Comparison of ENCODE assay signal across 22 mouse cellular contexts in the genomic region with DNA sequence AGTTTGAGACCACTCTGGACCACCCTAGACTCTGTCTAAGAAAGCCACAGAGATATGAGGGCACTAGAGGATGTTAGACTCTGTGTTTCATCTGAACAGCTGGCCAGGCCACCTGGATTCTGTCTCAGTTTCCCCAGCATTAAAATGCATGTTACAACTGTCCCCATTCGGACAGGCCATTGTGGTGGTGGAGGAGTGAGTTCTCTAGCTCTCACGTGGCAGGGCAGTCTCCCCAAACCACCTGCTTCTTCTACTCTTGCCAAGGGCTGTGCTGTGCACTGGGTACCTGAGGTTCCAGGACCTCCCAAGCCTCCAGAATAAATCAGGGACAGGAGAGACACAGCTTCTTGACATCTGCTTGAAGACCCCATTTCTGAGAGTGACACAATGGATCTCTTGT. TPM values are rescaled to one million over a fixed set of nuclear protein-coding genes. Genes with fewer than 3 reads are reported as not detected.
A peak's percentile ranks its signal among the peaks of the same experiment; 100 is the strongest.
DNase-seq lines count a peak whose midpoint lies in the region; ATAC-seq and TF ChIP-seq lines count a peak whose summit lies in the region.
"Had no signal": no experiment of that assay in that cellular context is flagged by ENCODE, and none has a peak within 500 bp of the region (broad histone marks: within the 10 kb centered on the region; RNA-seq: fewer than 3 reads in every experiment).

No protein-coding gene starts in this region.

- no peak for TF ChIP-seq POLR2A in CH12.LX (IDR thresholded peaks at IDR 0.05; ENCODE audit: low read depth, low read length)

- no peak overlapping the region for H3K27ac ChIP-seq in neural tube, embryonic 15.5 days (replicated peaks)
- no peak overlapping the region for H3K27ac ChIP-seq in CH12.LX (ENCODE audit: insufficient read depth, low read depth)
- H3K27ac ChIP-seq in midbrain, embryonic 14.5 days (replicated peaks; ENCODE audit: low read depth, low read length), result no peak overlapping the region

- peak overlapping the region; percentile 15 for H3K4me3 ChIP-seq in megakaryocyte, embryonic 14.5 days (replicated peaks)
- no peak overlapping the region for H3K4me3 ChIP-seq in neural tube, embryonic 15.5 days (replicated peaks)
- no peak overlapping the region for H3K4me3 ChIP-seq in CH12.LX (replicated peaks in 1 of 3; ENCODE audit: low read depth in 2 of 3, low read length in 2 of 3, poor library complexity in 1 of 3)
- no peak overlapping the region for H3K4me3 ChIP-seq in midbrain, embryonic 14.5 days (replicated peaks; ENCODE audit: low read depth, low read length)

- H3K4me2 ChIP-seq in neural tube, embryonic 15.5 days, result peak overlapping the region; percentile 82; the same call in 1 of the 2 replicates
- H3K4me2 ChIP-seq in CH12.LX (ENCODE audit: insufficient read depth, low read depth, poor library complexity, severe bottlenecking), result no peak overlapping the region
- no peak overlapping the region for H3K4me2 ChIP-seq in midbrain, embryonic 14.5 days (ENCODE audit: low read length)

- peaks cover 73% of the 10 kb centered on the region for H3K27me3 ChIP-seq in megakaryocyte, embryonic 14.5 days (replicated peaks)
- H3K27me3 ChIP-seq in neural tube, embryonic 15.5 days (replicated peaks), result peaks cover 53% of the 10 kb centered on the region
- H3K27me3 ChIP-seq in CH12.LX (replicated peaks), result peaks cover 95% of the 10 kb centered on the region
- no peaks in the 10 kb centered on the region for H3K27me3 ChIP-seq in midbrain, embryonic 14.5 days (ENCODE audit: control insufficient read depth, insufficient read depth, low read length)

- no peak for TF ChIP-seq CTCF in CH12.LX (conservative IDR thresholded peaks at IDR 0.05 in 1 of 2, IDR thresholded peaks at IDR 0.05 in 1 of 2; ENCODE audit: low read depth in 2 of 2, low read length in 2 of 2)

- no peaks in the 10 kb centered on the region for H3K36me3 ChIP-seq in megakaryocyte, embryonic 14.5 days (replicated peaks; ENCODE audit: low read length)
- no peaks in the 10 kb centered on the region for H3K36me3 ChIP-seq in neural tube, embryonic 15.5 days
- no peaks in the 10 kb centered on the region for H3K36me3 ChIP-seq in CH12.LX (replicated peaks in 1 of 2; ENCODE audit: control insufficient read depth in 1 of 2, insufficient read depth in 1 of 2, low read length in 1 of 2)
- H3K36me3 ChIP-seq in midbrain, embryonic 14.5 days (ENCODE audit: control insufficient read depth, insufficient read depth, low read length), result no peaks in the 10 kb centered on the region
- H3K36me3 ChIP-seq: G1E had no signal

- WGBS in neural tube, embryonic 15.5 days, result 41% methylated on average over 2 of the region's 2 CpGs
- 45% methylated on average over 2 of the region's 2 CpGs for WGBS in midbrain, embryonic 14.5 days

- ATAC-seq in megakaryocyte, adult 5-6 weeks (ENCODE audit: poor library complexity, severe bottlenecking), result no peak
- ATAC-seq in neural tube, embryonic 15.5 days (ENCODE audit: low FRiP score), result no peak
- no peak for ATAC-seq in midbrain, embryonic 14.5 days (ENCODE audit: low FRiP score, low TSS enrichment)
- ATAC-seq: activated CD4-positive, CD25-positive, alpha-beta regulatory T cell, adult 4 months; CD4-positive, CD25-positive, alpha-beta regulatory T cell, adult 4 months; Patski had no signal

- dilution Hi-C loops in CH12.LX (cut with MboI; ENCODE audit: extremely low pct_ligation_motif_present, extremely low pct_unique_long_range_greater_than_20kb, low sequenced_read_pairs), result no loop called here

- no peak for DNase-seq in neural tube, embryonic 10.5 days (ENCODE audit: extremely low spot score, low spot score)
- DNase-seq in CH12.LX (ENCODE audit: extremely low read depth), result no peak
- DNase-seq in midbrain, embryonic 14.5 days, result no peak
- DNase-seq: adrenal gland, adult 2 months; adrenal gland, adult 8-10 months; adrenal gland, postnatal 10 days; adrenal gland, postnatal 14 days; adrenal gland, postnatal 25 days; adrenal gland, postnatal 36 days; B cell, adult 2 months; cerebellum, adult 11 months; cerebellum, adult 18-20 months; cerebellum, adult 2 months had no signal

- TF ChIP-seq RAD21 in CH12.LX (IDR thresholded peaks at IDR 0.05; ENCODE audit: low read depth, low read length), result no peak

- H3K9me3 ChIP-seq in megakaryocyte, embryonic 14.5 days, result no peaks in the 10 kb centered on the region
- H3K9me3 ChIP-seq in neural tube, embryonic 15.5 days (replicated peaks), result no peaks in the 10 kb centered on the region
- H3K9me3 ChIP-seq in CH12.LX (replicated peaks; ENCODE audit: low read length), result no peaks in the 10 kb centered on the region
- H3K9me3 ChIP-seq in midbrain, embryonic 14.5 days (ENCODE audit: control insufficient read depth, low read length), result no peaks in the 10 kb centered on the region
- H3K9me3 ChIP-seq: G1E had no signal

- H3K9ac ChIP-seq in neural tube, embryonic 15.5 days (replicated peaks), result no peak overlapping the region
- no peak overlapping the region for H3K9ac ChIP-seq in CH12.LX (ENCODE audit: insufficient read depth, low read depth)
- no peak overlapping the region for H3K9ac ChIP-seq in midbrain, embryonic 14.5 days (replicated peaks; ENCODE audit: low read length)

- H3K4me1 ChIP-seq in megakaryocyte, embryonic 14.5 days, result peaks cover 65% of the 10 kb centered on the region
- peaks cover 20% of the 10 kb centered on the region for H3K4me1 ChIP-seq in neural tube, embryonic 15.5 days
- H3K4me1 ChIP-seq in CH12.LX (ENCODE audit: control insufficient read depth in 1 of 2, insufficient read depth in 2 of 2), result peaks cover 28 to 56% of the 10 kb centered on the region in 2 experiments
- 0 out of 2 replicates have a peak, but pooled peaks cover 10% of the 10 kb centered on the region for H3K4me1 ChIP-seq in midbrain, embryonic 14.5 days (ENCODE audit: control insufficient read depth, insufficient read depth, low read length)

- in situ Hi-C loops in CH12.LX (cut with MboI; ENCODE audit: low pct_ligation_motif_present, low pct_unique_long_range_greater_than_20kb, low sequenced_read_pairs), result no loop called here

- H3K79me2 ChIP-seq in CH12.LX (replicated peaks; ENCODE audit: control insufficient read depth, extremely low read depth, insufficient read depth, poor library complexity, severe bottlenecking), result no peaks in the 10 kb centered on the region

- TF ChIP-seq EP300 in CH12.LX (IDR thresholded peaks at IDR 0.05; ENCODE audit: low read length), result no peak

TF ChIP-seq in CH12.LX, 34 proteins besides CTCF, POLR2A, EP300 and RAD21:
- peak; percentile 58 for TF ChIP-seq BHLHE40 (IDR thresholded peaks at IDR 0.05; ENCODE audit: low read depth, low read length)
- no peak for TF ChIP-seq PAX5 (IDR thresholded peaks at IDR 0.05; ENCODE audit: low read length)
- peak; percentile 53; the same call in 1 of the 2 replicates for TF ChIP-seq TCF12 (IDR thresholded peaks at IDR 0.05; ENCODE audit: low read depth, low read length)

RNA-seq across cellular contexts. Expression of gene Sema6b, which starts 9.8 kb away (rescaled TPM):
- 19.4 and 37.0 TPM in 2 replicates for polyA plus RNA-seq in megakaryocyte, embryonic 14.5 days (2012; ENCODE audit: insufficient read depth, low replicate concordance)
- total RNA-seq in megakaryocyte, adult 5-6 weeks (2015), result 1.5 TPM in 2 replicates
- 2.0 and 2.7 TPM in 2 replicates for total RNA-seq in megakaryocyte, adult 5-6 weeks (2017)
- polyA plus RNA-seq in neural tube, embryonic 15.5 days (2015; fragmentation: Nextera tagmentation; extraction: Ambion mirVana), result 12.3 and 16.2 TPM in 2 replicates
- 1.5 and 2.2 TPM in 2 replicates for total RNA-seq in CH12.LX (2012; rRNA removed)
- total RNA-seq in CH12.LX (2014; rRNA removed), result 0.71 and 0.78 TPM in 2 replicates
- 1.3 TPM in 2 replicates for polyA plus RNA-seq in CH12.LX (2012; ENCODE audit: insufficient read length, low read depth)
- polyA plus RNA-seq in midbrain, embryonic 14.5 days (2014; fragmentation: Nextera tagmentation; extraction: Ambion mirVana), result 16.4 and 18.2 TPM in 2 replicates
- polyA plus RNA-seq: activated CD4-positive, CD25-positive, alpha-beta regulatory T cell, adult 4 months; CD4-positive, CD25-positive, alpha-beta regulatory T cell, adult 4 months had no signal

RNA-seq across cellular contexts. Expression of gene Tnfaip8l1, which starts 12.4 kb away (rescaled TPM):
- polyA plus RNA-seq in megakaryocyte, embryonic 14.5 days (2012; ENCODE audit: insufficient read depth, low replicate concordance), result 0.94 and 3.0 TPM in 2 replicates
- 4.3 and 4.4 TPM in 2 replicates for total RNA-seq in megakaryocyte, adult 5-6 weeks (2015)
- 3.2 and 4.8 TPM in 2 replicates for total RNA-seq in megakaryocyte, adult 5-6 weeks (2017)
- 10.5 and 10.6 TPM in 2 replicates for polyA plus RNA-seq in neural tube, embryonic 15.5 days (2015; fragmentation: Nextera tagmentation; extraction: Ambion mirVana)
- total RNA-seq in CH12.LX (2012; rRNA removed) (1.9 and 2.4 TPM in 2 replicates), CH12.LX (2014; rRNA removed) (2.0 and 2.6 TPM in 2 replicates)
- polyA plus RNA-seq in CH12.LX (2012; ENCODE audit: insufficient read length, low read depth), result 1.6 and 1.9 TPM in 2 replicates
- 8.5 and 10.5 TPM in 2 replicates for polyA plus RNA-seq in midbrain, embryonic 14.5 days (2014; fragmentation: Nextera tagmentation; extraction: Ambion mirVana)

RNA-seq across cellular contexts. Expression of gene Lrg1, which starts 28.1 kb away (rescaled TPM):
- 2.7 TPM in 1 of 2 replicates, not detected in the other for polyA plus RNA-seq in megakaryocyte, embryonic 14.5 days (2012; ENCODE audit: insufficient read depth, low replicate concordance)
- 17.6 and 20.1 TPM in 2 replicates for total RNA-seq in megakaryocyte, adult 5-6 weeks (2015)
- total RNA-seq in megakaryocyte, adult 5-6 weeks (2017), result 23.9 and 33.9 TPM in 2 replicates
- 0.22 and 0.63 TPM in 2 replicates for polyA plus RNA-seq in neural tube, embryonic 15.5 days (2015; fragmentation: Nextera tagmentation; extraction: Ambion mirVana)
- not detected in 2 replicates for total RNA-seq in CH12.LX (2012; rRNA removed)
- not detected in 2 replicates for total RNA-seq in CH12.LX (2014; rRNA removed)
- not detected in 2 replicates for polyA plus RNA-seq in CH12.LX (2012; ENCODE audit: insufficient read length, low read depth)
- 0.15 and 0.34 TPM in 2 replicates for polyA plus RNA-seq in midbrain, embryonic 14.5 days (2014; fragmentation: Nextera tagmentation; extraction: Ambion mirVana)
- total RNA-seq: ES-E14, G1E, MEL had no signal
- polyA plus RNA-seq: CD4-positive, CD25-positive, alpha-beta regulatory T cell, adult 4 months; G1E had no signal

RNA-seq across cellular contexts. Expression of gene Plin5, which starts 32.5 kb away (rescaled TPM):
- not detected in 2 replicates for polyA plus RNA-seq in megakaryocyte, embryonic 14.5 days (2012; ENCODE audit: insufficient read depth, low replicate concordance)
- total RNA-seq in megakaryocyte, adult 5-6 weeks (2015), result 0.18 TPM in 1 of 2 replicates, not detected in the other
- 0.45 TPM in 1 of 2 replicates, not detected in the other for total RNA-seq in megakaryocyte, adult 5-6 weeks (2017)
- polyA plus RNA-seq in neural tube, embryonic 15.5 days (2015; fragmentation: Nextera tagmentation; extraction: Ambion mirVana), result 2.4 and 2.7 TPM in 2 replicates
- total RNA-seq in CH12.LX (2012; rRNA removed) (0.04 TPM in 1 of 2 replicates, not detected in the other), CH12.LX (2014; rRNA removed) (not detected in 2 replicates)
- not detected in 2 replicates for polyA plus RNA-seq in CH12.LX (2012; ENCODE audit: insufficient read length, low read depth)
- polyA plus RNA-seq in midbrain, embryonic 14.5 days (2014; fragmentation: Nextera tagmentation; extraction: Ambion mirVana), result 0.55 and 1.0 TPM in 2 replicates
- total RNA-seq: G1E, MEL had no signal
- polyA plus RNA-seq: activated CD4-positive, CD25-positive, alpha-beta regulatory T cell, adult 4 months; CD4-positive, CD25-positive, alpha-beta regulatory T cell, adult 4 months; G1E had no signal

RNA-seq across cellular contexts. Expression of gene Mydgf, which starts 33.8 kb away (rescaled TPM):
- polyA plus RNA-seq in megakaryocyte, embryonic 14.5 days (2012; ENCODE audit: insufficient read depth, low replicate concordance), result 13.4 and 39.8 TPM in 2 replicates
- 27.0 and 32.5 TPM in 2 replicates for total RNA-seq in megakaryocyte, adult 5-6 weeks (2015)
- 25.7 and 29.1 TPM in 2 replicates for total RNA-seq in megakaryocyte, adult 5-6 weeks (2017)
- polyA plus RNA-seq in neural tube, embryonic 15.5 days (2015; fragmentation: Nextera tagmentation; extraction: Ambion mirVana), result 80.3 and 82.3 TPM in 2 replicates
- 101 and 106 TPM in 2 replicates for total RNA-seq in CH12.LX (2012; rRNA removed)
- 85.0 and 85.5 TPM in 2 replicates for total RNA-seq in CH12.LX (2014; rRNA removed)
- 61.1 and 76.0 TPM in 2 replicates for polyA plus RNA-seq in CH12.LX (2012; ENCODE audit: insufficient read length, low read depth)
- 55.1 and 57.5 TPM in 2 replicates for polyA plus RNA-seq in midbrain, embryonic 14.5 days (2014; fragmentation: Nextera tagmentation; extraction: Ambion mirVana)
